Mouse (Mus musculus): ENCODE measurements around the gene Wdr83.
A peak's percentile ranks its signal among the peaks of the same experiment; 100 is the strongest.
"Not testable (repeated sequence)": the region's sequence is repeated elsewhere in the genome, so short reads cannot be mapped to it uniquely, and the experiment has no call there.

Gene Wdr83

GRCm38 (mm10) chr8:85081216-85081555 lies at the start of gene Wdr83:
Wdr83 (minus strand) TSS chr8:85081306.
- DNase-seq, result no peak

- no peak for DNase-seq
Observed at GRCm38 (mm10) chr8:85123691-85124090, 42.6 kb upstream of the Wdr83 start.

- no peak for DNase-seq
Observed at GRCm38 (mm10) chr8:85122995-85123394, 41.9 kb upstream of the Wdr83 start, which contains the start of gene Zfp791. Zfp791 (minus strand) TSS chr8:85123095.

GRCm38 (mm10) chr8:85120251-85120650 lies 39.1 kb upstream of the Wdr83 start:
- DNase-seq, result not testable (repeated sequence)

GRCm38 (mm10) chr8:85119052-85119981 lies 38.2 kb upstream of the Wdr83 start:
- peak; percentile 89 to 90 for DNase-seq

- DNase-seq, result no peak
Observed at GRCm38 (mm10) chr8:85116984-85117383, 35.9 kb upstream of the Wdr83 start.

GRCm38 (mm10) chr8:85115501-85115900 lies 34.4 kb upstream of the Wdr83 start:
- DNase-seq, result no peak

- no peak for DNase-seq
Observed at GRCm38 (mm10) chr8:85113241-85113640, 32.1 kb upstream of the Wdr83 start.

GRCm38 (mm10) chr8:85100076-85100665 lies 19.1 kb upstream of the Wdr83 start:
- no peak for DNase-seq

GRCm38 (mm10) chr8:85096850-85097249 lies 15.7 kb upstream of the Wdr83 start:
- no peak for DNase-seq

- no peak for DNase-seq
Observed at GRCm38 (mm10) chr8:85096196-85096595, 15.1 kb upstream of the Wdr83 start.

GRCm38 (mm10) chr8:85095566-85095965 lies 14.5 kb upstream of the Wdr83 start:
- no peak for DNase-seq

GRCm38 (mm10) chr8:85095051-85095450 lies 13.9 kb upstream of the Wdr83 start:
- no peak for DNase-seq

- no peak for DNase-seq
Observed at GRCm38 (mm10) chr8:85091526-85092090, 10.5 kb upstream of the Wdr83 start.

GRCm38 (mm10) chr8:85090856-85091255 lies 9.8 kb upstream of the Wdr83 start:
- no peak for DNase-seq

GRCm38 (mm10) chr8:85088771-85089170 lies 7.7 kb upstream of the Wdr83 start:
- no peak for DNase-seq

- DNase-seq, result no peak
Observed at GRCm38 (mm10) chr8:85086238-85086637, 5.1 kb upstream of the Wdr83 start.

- DNase-seq, result no peak
Observed at GRCm38 (mm10) chr8:85084633-85085032, 3.5 kb upstream of the Wdr83 start.

- peak; percentile 87 to 89 for DNase-seq
Observed at GRCm38 (mm10) chr8:85083108-85083813, 2.2 kb upstream of the Wdr83 start, which contains the start of gene Man2b1. Man2b1 (plus strand) TSS chr8:85083270.

GRCm38 (mm10) chr8:85082169-85082568 lies 1.1 kb upstream of the Wdr83 start:
- not testable (repeated sequence) for DNase-seq

- peak; percentile 72 to 79 for DNase-seq
Observed at GRCm38 (mm10) chr8:85080532-85081215, 432 bp downstream of the Wdr83 start, which contains the start of gene Wdr83os. Wdr83os (plus strand) TSS chr8:85080740.

GRCm38 (mm10) chr8:85080214-85080531 lies 933 bp downstream of the Wdr83 start:
- DNase-seq, result no peak
